Mouse (Mus musculus): ENCODE results near the gene Foxp1.

DNA sequence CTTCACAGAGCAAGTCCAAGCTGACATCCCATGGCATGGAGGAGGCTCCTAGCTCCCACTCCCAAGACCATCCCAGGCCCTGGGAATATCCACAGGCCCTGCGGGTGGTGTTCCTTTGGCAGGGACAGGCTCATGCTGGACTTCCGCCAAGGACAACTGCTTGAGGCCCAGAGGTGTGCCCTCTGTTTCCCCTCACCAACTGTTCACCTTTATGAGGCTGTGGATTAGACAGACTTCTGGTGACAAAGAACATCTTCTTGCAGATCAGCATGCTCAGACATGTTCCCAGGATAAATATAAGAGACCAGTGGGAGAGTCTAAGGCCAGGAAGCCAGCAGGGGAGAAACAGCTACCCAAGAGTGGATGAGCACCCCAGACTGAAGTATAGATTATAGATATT, 152.6 kb downstream of the Foxp1 start:
- TF ChIP-seq CTCF (IDR thresholded peaks at IDR 0.05; ENCODE audit: borderline replicate concordance, control insufficient read depth, extremely low read depth, insufficient read depth, low read length, poor library complexity) (no peak), POLR2A (IDR thresholded peaks at IDR 0.05; ENCODE audit: control insufficient read depth, extremely low read depth, insufficient read depth, low read length, poor library complexity) (no peak)
